Mouse (Mus musculus): ENCODE measurements at regions not wholly inside any gene's neighbourhood (a gene's known extent, or its start where the extent isn't known, plus 50 kb on each side); places are given as distances from the start of the nearest gene placed in this dataset.
A peak's percentile ranks its signal among the peaks of the same experiment; 100 is the strongest.

DNA sequence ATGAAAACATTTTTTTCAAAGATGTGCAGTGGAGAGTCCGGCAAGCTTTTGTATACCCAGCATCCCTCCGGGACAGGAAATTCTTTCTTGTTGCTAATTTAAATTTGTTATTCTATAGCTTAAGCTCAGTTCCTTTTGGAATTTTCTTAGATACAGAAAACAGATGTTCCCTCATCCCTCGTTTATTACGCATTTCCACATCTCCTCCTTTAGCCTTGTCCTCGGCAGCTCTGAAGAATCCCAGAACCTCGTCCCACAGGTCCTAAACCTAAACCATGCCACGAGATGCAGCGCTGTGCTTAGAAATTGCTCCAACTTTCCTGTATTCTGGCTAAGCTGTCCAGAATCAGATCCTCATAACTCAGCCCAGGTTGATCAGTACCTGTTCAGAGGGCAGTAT lies 332.0 kb downstream of the Adgrl2 start:
- no peak for DNase-seq

DNA sequence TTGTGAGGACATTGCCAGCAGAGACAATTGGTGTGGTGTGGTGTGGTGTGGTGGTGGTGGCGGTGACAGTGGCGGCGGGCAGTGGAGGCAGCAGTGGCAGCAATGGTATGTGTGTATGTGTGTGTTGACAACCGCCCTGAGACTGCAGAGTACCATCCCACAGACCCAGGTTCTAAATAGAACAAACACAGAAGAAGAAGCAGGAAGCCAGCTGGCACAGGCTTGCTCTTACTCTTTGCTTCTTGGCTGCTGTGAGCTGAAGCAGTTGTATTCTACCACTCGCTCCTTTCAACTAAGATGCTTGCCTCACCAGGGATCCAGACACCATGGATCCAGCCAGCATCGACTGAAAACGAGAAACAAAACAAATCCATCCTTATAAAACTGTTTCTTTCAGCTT lies 334.2 kb downstream of the Adgrl2 start:
- no peak for DNase-seq

DNA sequence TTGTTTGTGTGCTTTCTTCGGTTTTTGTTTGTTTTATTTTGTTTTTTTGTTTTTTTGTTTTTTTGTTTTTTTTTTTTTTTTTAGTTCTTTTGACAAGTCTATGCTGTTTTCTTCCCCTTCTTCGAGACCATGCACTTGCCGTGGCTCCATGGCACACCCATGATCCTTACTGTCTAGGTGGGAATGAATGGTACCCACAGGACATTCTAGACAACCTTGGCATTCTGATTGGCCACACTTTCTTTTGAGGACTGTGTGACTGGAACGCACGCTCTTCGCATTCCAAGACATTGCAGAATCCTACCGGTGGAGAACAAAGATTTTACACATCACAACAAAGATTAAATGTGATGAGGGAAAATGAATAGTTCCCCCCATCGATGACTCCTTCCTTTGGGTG lies 340.1 kb downstream of the Adgrl2 start:
- DNase-seq = no peak

DNA sequence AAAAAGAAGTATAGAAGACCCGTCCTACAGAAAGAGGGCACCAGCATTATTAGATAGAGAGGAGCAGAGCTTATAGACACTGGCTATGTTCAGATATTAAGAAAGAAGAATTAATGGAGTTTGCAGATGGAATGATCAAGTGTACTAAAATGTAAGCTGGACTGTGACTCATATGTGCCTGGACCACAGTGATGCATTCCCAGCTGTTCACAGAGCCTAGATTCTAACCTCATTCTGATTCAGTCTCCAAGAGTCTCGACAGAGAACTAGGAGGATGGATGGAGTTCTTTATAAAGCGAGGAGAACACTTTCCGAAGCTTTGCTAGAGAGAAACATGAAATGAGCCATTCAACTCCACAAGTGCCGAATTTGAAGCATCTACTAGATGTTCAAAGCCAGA lies 345.4 kb downstream of the Adgrl2 start:
- no peak for DNase-seq

DNA sequence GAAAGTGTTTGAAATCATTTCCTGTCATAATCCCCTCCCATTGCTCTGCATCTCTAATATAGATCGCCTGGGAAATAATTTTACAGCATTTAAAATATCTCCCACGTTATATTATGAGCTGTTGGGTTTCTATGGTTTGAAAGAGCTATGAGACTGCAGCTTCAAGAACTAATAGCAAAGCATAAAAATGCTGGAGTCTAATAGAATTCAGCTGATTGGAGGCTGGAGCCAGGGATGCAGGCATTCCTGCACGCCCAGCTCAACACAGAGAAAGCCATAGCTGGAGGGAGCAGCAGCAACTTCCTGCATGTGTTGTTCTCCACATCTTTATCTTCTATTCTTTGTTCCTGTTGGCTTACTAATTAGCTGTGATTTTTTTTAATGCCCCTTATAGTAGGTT lies 348.8 kb downstream of the Adgrl2 start:
- no peak for DNase-seq

DNA sequence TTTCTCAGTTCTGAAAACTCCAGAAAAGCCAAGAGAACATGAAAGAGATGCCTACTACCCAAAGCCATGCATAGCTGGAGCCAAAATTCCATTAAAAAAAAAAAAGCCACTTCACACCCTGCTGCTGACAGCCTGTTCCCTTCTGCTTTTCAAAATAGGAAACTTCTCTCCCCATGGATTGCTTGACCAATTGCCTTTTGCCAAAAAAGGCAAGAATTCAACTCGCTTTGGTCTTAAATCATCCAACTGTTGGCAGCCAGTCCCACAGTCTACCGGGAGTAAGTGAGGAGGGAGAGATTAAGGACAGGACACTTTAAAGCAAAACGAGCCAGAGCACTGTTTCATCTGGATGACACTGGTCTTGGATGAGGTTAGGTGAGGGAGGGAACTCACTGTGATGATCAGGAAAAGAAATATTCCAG lies 349.7 kb downstream of the Adgrl2 start:
- peak; percentile 59 for DNase-seq

DNA sequence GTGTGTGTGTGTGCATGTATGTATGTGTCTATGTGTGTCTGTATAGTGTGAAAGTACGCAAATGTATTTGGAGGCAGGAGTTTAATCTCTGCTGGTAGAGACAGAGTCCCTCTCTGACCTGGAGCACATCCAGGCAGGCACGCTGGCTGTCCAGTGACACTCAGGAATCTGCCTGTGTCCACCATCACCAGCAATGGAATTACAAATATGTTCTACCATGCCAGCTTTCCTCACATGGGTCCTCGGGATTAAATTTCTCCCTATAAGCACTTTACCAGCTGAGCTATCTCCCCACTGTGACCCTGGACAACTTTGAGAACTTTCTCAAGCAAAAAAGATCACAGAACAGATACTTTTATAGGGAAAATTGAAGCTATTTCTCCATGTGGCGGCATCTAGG lies 355.3 kb downstream of the Adgrl2 start:
- no peak for DNase-seq

DNA sequence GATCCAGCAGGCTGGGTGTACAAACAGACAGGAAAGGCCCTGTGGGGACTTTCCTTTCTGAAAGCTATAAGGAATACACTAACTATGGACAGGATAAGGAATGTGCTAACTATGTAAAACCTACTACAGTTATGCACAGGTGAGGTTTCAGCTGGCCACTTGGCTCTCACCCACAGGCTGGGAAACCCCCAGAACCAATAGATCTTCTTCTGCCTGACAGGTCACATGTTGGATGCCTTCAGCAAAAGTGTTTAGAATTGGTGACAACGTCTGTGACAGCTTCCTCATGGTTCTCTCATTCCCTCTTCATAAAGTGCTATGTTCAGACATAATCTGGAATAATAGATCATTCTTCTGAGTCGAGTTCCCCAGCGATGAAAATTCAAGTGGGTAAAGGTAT lies 356.0 kb downstream of the Adgrl2 start:
- no peak for DNase-seq

DNA sequence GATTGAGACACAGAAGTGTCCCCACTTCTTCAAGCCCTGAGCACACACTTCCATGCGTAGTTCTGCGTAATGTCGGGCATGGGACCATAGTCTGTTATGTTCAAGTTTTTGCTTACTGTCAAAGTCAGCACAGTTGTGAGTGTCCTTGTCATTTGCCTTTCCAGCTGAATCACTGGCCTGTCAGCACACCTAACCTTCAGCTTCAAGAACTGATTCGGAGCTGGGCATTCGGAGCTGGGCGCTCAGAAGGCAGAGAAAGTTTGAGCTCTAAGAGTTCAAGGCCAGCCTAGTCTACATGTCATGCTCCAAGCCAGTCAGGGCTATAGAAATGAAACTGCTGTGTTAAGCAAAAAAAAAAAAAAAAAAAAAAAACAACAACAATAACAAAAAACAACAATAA lies 357.1 kb downstream of the Adgrl2 start:
- DNase-seq = no peak

DNA sequence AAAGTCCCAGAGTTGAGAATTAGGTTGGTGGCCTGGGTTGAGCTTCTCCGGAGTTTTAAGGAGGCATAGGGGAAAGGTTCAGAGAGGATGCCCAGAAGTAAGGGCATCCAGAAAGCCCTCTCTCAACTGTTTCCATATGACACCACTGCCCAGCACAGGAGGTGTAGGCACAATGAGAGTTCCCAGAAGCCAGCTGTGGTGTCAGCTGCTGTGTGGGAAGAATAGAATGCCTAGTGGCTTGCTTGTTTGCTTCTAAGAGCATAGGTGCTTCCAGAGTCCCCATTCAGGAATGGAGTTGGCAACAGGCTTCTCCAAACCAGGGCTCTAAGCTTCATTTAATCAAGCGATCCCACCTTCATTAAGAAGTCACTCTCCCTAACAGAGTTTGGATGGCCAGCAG lies 357.9 kb downstream of the Adgrl2 start:
- no peak for DNase-seq

DNA sequence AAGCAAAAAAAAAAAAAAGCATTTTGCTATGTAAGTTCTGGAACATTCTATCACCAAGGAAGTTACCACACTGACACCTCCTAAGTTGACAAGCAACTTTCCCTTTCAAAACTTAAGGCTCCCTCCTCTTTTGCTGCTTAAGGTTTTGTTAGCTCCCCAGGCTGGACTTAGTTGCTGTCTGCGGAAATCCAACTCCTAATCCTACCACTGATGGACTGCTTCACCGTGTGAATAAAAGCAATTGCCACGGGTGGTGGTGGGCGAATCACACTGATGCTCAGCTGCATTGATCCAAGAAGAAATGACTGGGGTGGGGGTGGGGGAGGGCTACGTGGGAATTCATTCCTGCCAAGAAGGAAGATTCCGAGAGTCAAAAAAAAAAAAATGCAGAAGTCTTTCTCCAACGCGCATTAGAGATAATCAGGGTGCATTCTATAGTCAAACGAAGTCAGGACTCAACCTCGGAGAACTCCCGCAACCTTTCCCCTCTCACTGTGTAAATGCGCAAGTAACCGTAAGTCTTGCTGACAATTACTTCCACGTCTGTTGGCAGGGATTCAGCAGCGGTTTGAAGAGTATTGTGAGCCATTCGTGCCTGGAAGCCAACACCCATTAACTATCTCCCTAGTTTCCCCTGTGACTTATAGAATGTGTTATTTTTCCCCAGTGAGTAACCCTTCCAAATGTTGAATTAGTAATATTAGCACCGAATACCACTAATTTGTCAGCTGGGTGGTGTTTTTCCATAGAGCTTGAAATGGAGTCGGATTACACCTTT lies 358.8 kb downstream of the Adgrl2 start:
- DNase-seq = peak; percentile 34

DNA sequence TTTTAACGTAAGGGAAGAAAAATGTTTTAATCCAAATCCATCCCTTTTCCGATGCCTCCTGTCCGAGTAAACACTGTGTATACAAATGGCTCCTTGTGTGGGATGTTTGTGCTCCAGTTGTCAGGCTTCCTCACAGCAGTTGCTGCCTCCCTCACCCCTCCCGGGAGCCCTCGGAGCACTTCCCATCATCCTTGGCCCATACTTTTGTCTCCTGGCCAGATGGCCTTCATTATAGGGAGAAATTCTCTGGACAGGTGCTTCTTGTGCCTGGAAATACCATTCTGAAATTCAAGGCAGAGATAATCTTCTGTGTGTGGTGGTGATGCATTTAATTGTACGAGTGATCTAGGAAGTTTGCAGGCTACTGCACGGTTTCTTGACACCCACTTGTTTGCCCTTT lies 359.5 kb downstream of the Adgrl2 start:
- no peak for DNase-seq

DNA sequence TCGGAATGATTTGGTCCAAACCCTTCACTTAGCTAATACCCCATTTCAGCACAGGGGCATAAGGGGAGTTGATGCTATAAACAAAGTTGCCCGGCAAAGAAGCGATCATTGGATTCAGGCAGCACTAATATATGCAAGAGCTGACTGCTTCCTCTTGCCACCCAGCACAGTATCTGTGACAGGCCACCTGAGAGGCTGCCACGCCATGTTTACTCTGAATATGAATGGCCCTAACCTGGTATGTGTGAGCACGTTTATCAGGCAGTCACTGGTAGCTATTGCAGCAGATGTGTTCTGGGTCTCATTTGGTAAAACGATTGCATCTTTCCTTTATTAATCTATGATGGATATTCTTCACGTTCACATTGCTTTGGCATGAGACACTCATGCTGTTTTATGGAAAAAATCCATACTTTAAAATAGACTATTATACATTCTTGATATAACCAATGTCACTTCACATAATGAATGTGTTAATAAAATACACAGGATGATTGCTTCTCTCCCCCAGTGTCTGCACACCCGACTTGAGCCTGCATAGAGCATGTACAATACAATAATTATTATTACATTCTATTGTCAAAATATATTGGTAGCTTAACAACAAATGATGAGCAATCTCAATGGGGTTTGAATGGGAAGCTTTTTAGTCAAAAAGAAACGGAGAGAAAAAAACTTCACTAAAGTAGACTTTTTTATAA lies 375.2 kb downstream of the Adgrl2 start:
- DNase-seq = no peak

DNA sequence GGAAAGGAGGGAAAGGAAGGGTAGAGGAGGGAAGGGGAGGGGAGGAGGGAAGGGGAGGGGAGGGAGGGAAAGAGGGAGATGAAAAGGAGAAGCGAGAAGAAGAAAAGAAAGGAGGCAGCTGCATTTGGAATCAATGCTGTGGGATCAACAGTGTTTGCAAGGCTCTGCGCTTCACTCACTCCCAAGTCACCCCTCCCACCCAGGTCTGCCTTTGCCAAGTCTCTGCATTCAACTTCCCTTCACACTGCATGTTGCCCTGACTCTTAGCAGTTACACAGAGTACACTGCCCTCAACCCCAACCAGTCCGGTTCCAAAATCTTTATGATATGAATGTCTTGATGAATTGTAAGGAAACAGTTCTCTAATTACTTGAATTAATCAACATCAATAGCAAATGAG lies 376.9 kb downstream of the Adgrl2 start:
- no peak for DNase-seq

DNA sequence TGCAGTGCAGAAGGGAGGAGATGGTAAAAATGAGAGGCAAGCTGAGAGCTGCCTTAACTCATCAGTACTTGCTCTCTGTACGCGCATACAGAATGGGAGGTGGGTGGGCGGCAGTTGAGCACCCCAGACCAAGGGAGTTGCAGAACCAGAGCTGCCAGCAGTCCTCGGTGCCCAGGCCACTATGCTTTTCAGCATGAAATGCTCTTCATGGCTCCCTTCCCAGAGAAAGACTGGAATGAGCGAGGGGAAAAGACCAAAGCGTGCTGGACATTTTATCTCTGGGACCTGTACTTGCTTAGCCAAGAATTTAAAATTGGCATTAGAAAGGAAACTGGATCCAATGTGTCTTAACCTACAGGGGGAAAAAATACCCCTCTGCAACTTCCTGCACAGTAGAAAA lies 387.1 kb downstream of the Adgrl2 start:
- DNase-seq = no peak

DNA sequence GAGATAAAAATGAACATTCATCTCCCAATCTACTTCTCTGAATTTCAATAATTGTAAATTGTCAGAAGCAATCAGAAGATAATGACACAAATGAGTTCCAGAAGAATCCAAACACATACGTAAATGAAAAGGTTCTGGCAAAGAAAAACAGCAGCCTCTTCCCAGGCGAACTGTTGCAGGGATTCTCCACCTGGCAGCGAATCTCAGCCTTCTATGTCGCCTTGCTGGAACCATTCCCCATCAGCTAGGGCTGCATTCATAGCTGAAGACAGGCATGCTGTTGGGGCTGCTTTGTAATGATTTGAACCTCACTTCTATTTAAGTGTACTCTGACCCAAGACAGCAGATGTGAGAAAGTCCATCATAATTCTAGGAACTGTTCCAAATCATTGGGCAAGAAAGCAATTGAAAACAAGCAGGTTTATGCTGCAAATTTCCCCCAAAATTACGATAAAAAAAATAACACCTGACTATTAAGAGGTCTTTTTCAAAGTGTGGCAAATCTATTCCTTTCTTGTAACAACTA lies 387.6 kb downstream of the Adgrl2 start:
- DNase-seq = no peak

DNA sequence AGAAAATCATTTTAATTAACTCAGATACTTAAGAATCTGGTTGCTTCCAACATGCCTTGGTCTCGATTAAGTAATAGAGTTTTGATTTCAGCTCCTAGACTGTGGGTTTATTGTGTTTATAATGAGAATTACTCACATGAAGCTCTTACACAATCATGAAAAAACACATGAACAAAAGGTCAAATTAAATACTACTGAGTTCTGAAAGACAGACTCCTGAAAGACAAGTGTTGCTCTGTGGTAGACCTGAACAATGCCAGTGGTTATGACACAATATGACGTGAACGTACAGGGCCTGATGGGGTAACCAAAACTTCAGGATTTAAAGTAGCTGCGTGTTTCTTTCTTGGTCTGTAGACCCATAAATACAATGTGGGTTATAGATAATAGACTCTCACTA lies 394.8 kb downstream of the Adgrl2 start:
- DNase-seq = no peak

DNA sequence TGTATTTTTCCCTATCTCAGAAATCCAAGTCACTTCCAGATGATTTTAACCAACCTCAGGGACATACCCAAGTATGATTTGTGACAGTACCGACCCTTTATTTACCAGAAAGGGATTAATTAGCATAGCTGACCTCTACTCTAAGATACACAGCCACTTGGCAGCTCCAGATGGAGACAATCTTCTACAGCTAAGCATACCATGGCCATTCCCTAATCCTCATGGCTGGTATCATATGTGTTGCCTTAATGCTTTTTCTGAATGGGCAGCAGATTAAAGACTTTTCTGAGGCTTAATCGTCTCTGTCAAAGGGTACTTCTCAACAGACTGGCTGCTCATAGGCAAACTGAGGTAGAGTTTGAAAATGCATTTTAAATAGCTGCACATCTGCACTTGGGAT lies 400.8 kb downstream of the Adgrl2 start:
- DNase-seq = no peak

DNA sequence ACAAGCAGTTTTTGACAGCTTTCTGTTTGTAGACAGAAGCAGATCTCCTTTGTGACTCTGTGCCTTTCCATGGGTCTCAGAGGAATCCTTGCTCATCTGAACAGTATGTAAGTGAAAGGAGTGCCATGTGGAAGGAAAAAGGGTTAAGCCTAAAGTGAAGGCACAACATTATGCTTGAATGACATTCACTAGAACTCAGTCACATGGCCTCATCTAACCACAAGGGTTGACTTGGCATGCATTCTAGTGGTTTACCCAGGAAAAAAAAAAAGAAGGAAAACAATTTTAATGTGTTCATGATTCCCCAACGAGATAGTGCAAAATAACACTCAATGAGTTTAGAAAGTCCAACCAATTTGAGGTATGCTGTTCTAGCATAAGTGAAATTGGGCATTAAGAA lies 414.6 kb downstream of the Adgrl2 start:
- DNase-seq = no peak

DNA sequence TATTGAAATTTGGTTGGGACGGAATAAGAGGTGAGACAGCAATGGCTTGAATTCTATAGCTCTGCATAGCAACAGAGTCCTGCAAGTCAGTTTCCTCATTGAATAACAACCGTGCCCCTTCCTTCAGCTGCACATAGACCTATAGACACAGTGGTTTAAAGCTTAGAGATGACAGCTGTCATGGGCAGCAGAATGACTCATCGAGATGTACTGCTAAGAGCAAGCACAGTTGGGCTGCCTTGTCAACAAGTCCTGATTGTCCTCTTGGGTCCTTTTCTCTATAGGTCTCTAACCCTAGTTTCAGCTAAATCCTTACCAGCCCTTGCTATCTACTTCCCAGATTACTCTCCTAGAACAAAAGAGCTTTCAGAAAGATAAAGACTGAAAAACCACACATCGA lies 417.9 kb downstream of the Adgrl2 start:
- DNase-seq = no peak

DNA sequence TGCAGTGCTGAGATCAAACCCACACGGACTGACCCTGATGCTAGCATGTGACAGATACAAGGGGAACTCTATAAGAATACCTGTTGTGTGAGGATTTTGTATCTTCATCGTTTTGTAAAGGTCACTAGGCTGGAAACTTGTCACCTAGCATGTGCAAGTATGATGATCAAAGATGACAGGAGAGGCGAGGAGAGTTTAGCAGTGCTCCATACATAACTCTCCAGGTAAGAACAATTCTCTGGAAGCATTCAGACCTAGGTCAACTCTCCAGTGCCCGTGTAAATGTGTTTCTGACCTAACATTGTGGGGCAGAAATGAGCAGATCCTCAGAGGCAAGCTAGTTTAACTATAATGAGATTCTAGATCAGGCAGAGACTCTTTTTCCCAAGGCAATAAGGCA lies 425.6 kb downstream of the Adgrl2 start:
- DNase-seq = no peak

DNA sequence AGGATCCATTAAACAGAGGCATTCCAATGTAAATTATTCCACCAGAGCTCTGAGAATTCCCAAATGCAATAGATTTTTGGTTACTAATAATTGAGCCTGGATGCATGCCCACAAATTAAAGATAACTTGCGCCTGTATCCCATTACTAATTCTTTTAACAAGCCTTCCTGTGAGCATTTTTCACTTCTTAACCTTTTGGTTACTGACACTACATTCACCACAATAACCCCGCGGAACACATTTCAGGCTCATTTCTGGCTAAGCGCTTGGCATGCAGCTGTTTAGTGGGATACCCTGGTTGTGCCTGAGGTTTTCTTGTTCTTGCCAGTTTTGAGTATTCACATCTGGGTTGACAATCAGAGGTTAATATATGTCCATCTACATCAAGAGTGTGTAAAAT lies 429.1 kb downstream of the Adgrl2 start:
- DNase-seq = no peak

DNA sequence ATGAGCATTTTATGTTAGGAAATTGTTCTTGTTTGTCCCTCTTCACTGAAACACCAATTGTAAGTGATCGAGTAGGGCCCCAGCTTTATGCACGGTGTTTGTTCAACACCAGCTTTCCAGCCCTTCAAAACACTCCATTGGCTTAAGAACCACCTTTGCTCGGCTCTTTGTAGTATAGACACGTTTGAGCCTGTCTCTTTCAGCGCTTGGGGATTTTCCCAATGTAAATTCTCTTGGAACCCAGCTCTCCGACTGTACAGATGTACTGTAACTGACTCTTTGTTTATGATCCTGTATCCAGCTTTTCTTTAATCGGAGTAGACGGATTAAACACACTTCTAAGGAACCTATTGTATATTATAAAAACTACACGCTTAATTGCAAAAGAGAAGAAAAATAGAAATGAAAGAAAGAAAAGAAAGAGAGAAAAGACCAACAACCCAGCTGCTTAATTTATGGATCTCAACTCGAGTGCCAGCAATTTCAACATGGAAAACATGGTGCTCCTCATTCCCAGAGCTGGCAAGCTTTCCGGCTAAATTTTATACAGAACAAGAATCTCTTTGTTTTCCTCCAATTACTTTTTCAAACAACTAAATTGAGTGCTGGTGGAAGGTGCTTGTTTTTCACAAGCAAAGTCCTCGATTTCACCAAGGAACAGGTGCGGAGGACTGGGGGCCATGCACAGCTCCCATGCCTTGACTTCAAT lies 430.4 kb downstream of the Adgrl2 start:
- no peak for DNase-seq

DNA sequence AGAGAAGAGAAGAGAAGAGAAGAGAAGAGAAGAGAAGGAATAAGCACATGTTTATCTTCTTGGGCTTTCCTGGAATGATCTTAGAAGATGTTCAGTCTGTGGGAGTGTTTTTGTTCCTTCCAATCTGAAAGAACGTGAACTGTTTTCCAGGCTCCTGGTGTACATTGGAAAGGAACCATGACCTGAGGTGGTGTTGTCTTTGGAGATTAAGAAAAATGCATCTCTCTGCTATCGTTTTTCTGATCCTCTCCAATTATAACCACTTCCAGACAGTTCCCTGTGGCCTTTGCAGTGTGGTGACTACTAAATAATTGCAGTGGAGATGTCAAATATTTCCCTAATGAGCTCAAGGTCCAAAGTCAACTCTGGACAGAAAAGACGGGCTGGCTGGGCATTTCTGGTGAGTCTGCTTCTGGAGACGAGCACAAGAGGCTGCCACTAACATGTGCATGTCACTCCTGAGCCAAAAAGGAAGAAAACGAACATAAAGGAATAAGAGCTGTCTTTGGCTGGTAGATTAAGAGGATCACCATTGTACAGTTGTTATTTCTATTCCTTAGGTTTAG lies 431.7 kb downstream of the Adgrl2 start:
- peak; percentile 11 for DNase-seq
